Mouse (Mus musculus) thymus, postnatal 36 days (tissue): ENCODE results near the gene Tgfb2.

Experiments
- DNase-seq, 2 experiments: peaks; one replicate each; pipeline ENCODE4 v3.0.0; 2022; ENCODE audit warnings: mixed read lengths in 2 of 2

Gene Tgfb2

DNA sequence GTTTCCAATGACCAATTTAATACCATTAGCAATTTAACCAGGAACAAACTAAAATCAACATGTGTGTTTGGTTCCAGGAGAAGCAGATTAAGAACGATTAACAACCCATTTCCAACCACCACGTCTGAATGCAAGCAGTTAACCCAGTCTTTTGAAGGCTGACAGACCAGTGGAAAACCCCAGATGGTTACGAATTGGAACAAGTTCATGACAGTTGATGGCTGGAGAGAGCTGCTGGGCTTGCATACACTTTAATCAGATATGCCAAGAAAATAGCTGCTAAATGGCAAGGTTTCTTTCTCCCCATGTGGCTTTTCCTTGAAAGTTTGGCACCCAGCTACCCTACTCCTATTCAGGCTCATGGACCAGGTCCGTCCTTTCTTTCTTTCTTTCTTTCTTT is 55.8 kb downstream of the Tgfb2 start:
- no peak for DNase-seq

GRCm38 (mm10) chr1:186637304-186638213 is 68.2 kb downstream of the Tgfb2 start:
- no peak for DNase-seq

GRCm38 (mm10) chr1:186635045-186635444 is 70.7 kb downstream of the Tgfb2 start:
- DNase-seq: no peak

DNA sequence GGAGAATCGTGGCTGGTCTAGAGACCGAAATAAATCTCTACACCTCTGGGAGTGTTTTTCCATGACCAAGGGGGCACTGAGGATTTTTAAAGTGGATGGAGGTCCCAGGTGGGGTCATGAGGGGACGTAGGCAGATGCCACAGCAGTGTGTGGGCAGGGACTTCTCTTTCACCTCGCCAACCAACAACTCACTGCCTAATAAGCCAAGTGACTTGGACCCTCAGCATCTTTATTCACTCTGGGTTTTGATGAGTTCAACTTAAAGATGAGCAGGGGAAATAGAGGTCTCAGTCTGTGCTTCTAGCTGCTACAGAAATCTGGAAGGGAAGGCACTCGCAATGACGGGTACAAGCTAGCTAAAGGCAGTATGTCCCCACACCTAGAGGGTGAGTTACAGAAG is 74.3 kb downstream of the Tgfb2 start:
- DNase-seq: no peak

DNA sequence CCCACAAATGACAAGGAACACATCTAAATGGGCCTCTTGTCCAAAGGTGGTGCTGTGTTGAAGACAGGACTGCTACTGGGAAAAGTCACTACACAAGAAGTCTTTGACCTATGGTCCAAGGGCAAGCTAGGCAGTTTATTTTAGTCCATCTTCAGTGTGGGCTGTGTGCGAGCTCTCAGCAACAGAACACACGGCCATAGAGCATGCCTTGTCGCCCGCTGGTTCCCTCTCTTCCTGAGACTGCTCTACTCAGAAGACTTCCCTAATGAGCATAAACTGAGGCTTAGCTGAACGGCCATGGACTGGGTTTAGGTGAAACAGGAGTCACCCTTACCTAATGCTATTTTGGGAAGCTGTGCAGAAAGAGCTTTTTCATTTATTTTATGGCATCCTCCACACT is 74.8 kb downstream of the Tgfb2 start:
- DNase-seq: no peak

DNA sequence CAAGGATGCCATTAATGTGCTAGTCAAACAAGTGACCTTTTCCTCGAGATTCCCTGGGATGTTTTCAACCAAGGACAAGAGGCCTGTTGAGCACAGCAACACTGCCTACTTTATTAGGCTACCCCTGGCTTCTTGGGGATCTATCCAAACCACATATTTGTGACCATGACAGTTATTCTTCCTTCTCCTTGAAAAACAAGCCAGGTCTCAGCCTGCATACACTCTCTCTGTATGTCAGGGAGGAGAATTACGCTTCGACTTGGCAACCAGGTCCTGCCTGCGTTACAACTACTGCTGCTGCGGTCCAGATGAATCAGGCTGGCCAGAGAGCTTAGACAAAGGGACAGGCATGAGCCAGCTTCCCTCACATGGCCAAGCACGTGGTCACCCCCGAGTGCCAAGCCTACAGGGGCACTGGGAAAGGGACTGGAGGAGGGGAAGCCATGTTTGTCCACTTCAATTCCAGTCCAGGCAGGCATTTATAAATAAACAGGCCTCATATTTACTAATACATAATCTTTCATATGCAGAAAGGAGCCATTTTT is 78.3 kb downstream of the Tgfb2 start:
- no peak for DNase-seq

GRCm38 (mm10) chr1:186624474-186624873 is 81.3 kb downstream of the Tgfb2 start:
- DNase-seq: no peak

- no peak for DNase-seq
These were observed 84.0 kb downstream of the Tgfb2 start for GRCm38 (mm10) chr1:186621812-186622211.

DNA sequence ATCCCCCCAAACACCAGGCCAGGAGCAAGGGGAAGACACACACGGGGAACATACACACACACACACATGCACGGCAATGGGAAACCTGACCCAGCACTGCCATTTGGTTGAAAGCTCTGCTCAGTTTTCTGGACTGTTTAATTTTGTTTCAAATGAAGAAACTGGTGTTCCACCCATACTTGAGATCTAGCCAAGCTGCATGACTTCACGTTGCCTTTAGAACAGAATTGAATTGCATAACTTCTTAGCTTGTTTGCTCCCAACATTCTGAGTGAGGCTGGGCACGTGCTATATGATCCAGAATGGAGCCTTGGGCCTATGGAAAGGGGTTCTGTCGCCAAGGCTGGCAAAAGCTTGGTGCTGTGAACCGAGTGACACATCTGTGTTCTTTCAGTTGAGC is 87.5 kb downstream of the Tgfb2 start:
- no peak for DNase-seq

DNA sequence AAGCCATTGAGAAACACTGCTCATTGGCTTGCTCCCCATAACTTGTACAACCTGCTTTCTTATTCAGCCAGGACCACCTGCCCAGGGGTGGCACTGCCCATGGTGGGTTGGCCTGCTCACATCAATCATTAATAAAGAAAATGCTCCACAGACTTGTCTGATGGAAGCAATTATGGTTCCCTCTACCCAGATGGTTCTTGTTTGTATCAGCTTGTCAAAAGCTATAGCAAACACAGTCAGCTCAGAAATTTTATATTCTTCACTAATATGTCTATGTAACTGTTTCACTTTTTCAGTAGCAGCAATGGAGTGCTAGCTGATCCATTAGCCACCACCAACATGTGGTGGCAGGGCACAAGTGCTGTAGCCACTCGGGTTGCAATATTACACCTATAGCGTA is 94.4 kb downstream of the Tgfb2 start:
- DNase-seq: no peak

- no peak for DNase-seq
These were observed 95.3 kb downstream of the Tgfb2 start for GRCm38 (mm10) chr1:186610481-186610880.

DNA sequence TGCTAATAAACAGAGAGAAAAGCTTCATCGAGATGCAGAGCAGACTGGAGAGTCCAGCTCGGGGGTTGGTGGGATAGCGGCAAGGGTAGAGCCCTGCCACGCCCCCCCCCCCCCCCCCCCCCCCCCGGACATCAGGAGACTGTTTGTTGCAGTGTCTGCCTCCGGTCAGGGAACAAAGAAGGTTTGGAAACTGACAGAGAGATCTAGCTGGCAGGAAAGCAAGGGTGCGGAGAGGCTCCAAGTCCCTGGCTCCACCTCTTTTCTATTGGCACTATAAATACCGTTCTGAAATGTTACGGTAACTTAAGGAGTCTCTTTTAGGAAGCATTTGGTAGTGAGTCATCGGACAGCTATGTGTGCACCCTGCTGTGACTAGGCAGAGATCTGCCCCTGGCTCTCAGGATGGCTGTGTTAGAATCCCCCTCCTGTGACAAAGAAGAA is 96.0 kb downstream of the Tgfb2 start:
- no peak for DNase-seq

- DNase-seq: no peak
These were observed 97.7 kb downstream of the Tgfb2 start for GRCm38 (mm10) chr1:186608116-186608515.

DNA sequence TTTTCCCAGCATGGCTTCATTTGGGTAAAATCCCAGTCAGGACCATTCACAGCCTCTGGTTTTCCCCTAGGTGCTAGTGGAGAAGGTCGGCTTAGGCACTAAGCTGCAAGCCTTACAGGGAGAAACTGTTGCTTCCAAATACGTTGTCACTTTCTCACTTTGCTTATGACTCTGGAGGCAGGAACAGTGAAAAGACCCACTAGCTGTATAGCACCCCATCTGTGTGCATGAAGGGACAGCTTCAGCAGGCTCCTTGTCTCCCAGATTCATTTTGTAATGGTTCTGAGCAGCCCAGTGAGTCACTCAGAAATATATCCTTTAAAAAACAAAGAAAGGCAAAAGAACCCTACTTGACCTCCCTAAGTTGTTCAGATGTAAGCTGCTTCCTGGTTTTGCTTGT is 100.2 kb downstream of the Tgfb2 start:
- DNase-seq: no peak

DNA sequence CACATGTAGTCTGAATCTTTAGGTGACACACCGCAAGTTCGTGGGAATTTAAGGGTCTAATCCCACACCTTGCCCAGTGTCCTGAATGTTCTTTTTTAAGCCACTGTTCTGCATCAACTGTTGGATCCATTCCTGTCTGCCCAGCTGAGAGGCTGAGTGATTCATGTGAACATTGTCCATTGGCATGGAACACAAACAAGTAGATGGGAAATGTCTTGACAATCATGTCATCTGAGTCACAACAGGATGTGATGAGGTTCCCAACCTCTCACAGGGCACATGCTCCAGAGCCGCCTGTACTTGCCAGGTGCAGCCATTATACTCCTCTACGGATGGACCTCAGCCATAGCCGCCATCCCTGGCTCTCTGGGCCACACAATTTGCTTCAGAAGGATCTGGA is 101.7 kb downstream of the Tgfb2 start:
- DNase-seq: no peak

- DNase-seq: no peak
These were observed 117.6 kb downstream of the Tgfb2 start for GRCm38 (mm10) chr1:186588226-186588625.

GRCm38 (mm10) chr1:186587065-186587804 is 118.6 kb downstream of the Tgfb2 start:
- DNase-seq: no peak

DNA sequence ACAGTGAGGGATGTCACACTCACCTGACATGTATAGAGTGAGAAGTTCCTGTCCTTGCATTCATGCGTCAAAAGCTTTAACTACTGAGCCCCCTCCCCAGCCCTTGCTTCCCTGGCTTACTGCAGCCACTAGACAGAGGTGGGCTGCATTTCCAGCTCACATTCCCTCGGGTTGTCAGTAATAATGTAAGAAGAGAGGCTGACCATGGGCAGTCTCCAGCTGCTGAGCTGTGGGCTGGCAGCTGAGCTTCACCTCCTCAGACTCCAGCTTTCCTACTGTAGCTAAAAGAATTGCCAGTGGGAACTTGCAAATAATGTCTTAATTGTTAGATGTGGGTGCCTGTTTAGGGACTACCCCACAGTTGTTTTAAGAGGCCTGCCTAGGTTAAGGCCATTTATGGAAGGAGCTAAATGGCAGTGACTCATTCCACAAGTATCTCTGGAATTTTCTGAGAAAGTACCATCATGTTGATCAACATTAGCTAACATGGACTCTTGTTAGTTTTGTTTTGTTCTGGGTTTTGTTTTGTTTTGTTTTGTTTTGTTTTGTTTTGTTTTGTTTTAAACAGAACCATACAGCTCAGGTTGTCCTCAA is 120.1 kb downstream of the Tgfb2 start:
- DNase-seq: no peak

- DNase-seq: no peak
These were observed 121.9 kb downstream of the Tgfb2 start for GRCm38 (mm10) chr1:186583933-186584332.

DNA sequence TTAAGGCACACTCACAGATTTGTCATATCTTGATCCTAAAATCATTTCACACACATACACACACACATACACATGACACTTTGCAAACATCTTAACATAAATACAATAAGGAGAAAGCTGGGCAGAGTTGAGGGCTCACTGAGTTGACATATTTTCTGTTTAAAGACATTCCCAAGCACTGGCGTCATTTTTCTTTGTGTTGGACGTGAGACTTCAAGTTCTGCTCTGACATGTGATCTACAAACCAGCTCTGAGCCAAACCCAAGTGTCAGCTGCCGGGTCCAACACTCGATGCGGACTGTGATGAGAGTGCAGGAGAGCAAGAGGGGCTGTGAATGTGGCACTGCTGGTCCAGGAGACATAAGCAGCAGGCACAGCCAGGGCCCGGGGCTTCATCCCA is 123.7 kb downstream of the Tgfb2 start:
- DNase-seq: no peak

DNA sequence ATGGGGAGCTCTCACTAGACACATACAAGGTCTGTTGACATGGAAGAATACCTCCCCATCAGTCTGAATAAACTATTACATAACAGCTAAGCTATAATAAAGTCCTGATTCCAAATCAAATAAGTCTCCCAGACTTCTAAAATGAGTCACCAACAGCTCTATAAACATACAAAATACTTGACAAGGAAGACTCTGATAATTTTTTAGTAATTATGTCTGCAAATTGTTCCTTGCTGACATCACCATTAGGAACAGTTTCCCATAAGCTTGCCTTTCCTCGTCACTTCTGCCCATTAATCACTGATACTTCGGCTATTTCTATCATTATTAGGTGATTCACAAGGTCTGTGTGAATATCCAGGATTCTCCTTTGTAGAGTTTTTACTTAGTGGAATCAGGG is 124.1 kb downstream of the Tgfb2 start:
- DNase-seq: no peak

- DNase-seq: no peak
These were observed 124.7 kb downstream of the Tgfb2 start for GRCm38 (mm10) chr1:186581114-186581513.

- DNase-seq: no peak
These were observed 128.5 kb downstream of the Tgfb2 start for GRCm38 (mm10) chr1:186577302-186577701.
